Mouse (Mus musculus) limb, embryonic 10.5 days (tissue): ENCODE measurements at regions not wholly inside any gene's neighbourhood (a gene's known extent, or its start where the extent isn't known, plus 50 kb on each side); places are given as distances from the start of the nearest gene placed in this dataset.
A peak's percentile ranks its signal among the peaks of the same experiment; 100 is the strongest.

Experiments used
- DNase-seq: peaks from one replicate; pipeline ENCODE4 v3.0.0-alpha.2; 2017; ENCODE audit warnings: low spot score
- H3K27ac ChIP-seq: fragments of 300-500 bp; sonication (generic); 2 replicates; pipeline ENCODE4 v1.5.1; 2016; ENCODE audit warnings: mild to moderate bottlenecking
- H3K27me3 ChIP-seq: fragments of 300-500 bp; sonication (generic); 2 replicates; pipeline ENCODE4 v1.6.1; 2016; ENCODE audit warnings: low read depth, mild to moderate bottlenecking; ENCODE audit not compliant: poor library complexity, severe bottlenecking
- H3K36me3 ChIP-seq: fragments of 300-500 bp; sonication (generic); 2 replicates; pipeline ENCODE4 v1.6.1; 2016; ENCODE audit warnings: mild to moderate bottlenecking, moderate library complexity
- H3K4me1 ChIP-seq: fragments of 300-500 bp; sonication (generic); 2 replicates; pipeline ENCODE4 v1.6.1; 2016
- H3K4me3 ChIP-seq: fragments of 300-500 bp; sonication (generic); 2 replicates; pipeline ENCODE4 v1.5.1; 2016; ENCODE audit warnings: mild to moderate bottlenecking, moderate library complexity
- H3K9me3 ChIP-seq: fragments of 300-500 bp; sonication (generic); replicated peaks from 2 replicates; pipeline ENCODE4 v1.6.1; 2016; ENCODE audit warnings: mild to moderate bottlenecking
- WGBS: fragments of 180-500 bp; shearing (Covaris S2); methylation state at CpG from one replicate; pipeline ENCODE4 v1.1.7; 2016; 5-methylcytosine and 5-hydroxymethylcytosine counted together

DNA sequence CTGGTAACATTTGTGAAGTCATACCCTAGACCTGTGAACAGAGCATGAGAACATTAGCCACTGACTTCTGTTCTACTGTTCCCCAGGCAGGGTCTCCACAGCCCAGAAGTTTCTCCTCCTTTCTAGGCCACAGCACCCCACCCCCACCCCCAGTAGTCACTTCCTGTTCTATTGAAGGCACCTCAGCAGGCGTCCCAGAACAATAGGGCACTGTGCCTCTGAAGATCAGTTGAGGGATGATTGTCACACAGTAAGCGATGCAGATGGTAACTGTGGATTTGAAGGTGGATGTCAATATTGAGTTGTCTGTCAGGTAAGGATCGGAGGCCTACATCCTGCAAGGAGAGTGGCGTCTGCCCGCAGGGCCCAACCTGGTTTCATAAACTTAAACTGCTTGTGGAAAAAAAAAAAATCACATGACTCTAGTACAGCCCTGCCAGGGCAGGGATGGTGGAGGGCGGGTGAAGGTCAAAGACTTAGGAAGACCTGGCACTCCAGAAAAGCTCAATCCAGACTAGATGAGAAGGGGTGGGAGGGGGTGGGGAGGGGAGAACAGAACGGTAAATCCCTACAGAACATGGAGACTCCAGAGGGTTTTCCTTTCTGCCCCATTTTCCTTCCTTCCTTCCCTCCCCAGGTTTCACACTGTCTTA lies 103.1 kb upstream of the Rybp start:
- Histone ChIP-seq H3K4me1 (peaks cover 21% of the 10 kb centered on the region), H3K27me3 (peaks cover 17% of the 10 kb centered on the region; the same call in 1 of the 2 replicates), H3K36me3 (no peaks in the 10 kb centered on the region), H3K9me3 (no peaks in the 10 kb centered on the region), H3K4me3 (no peak overlapping the region), H3K27ac (no peak overlapping the region)
- no peak for DNase-seq
- 84% methylated on average over 7 of the region's 7 CpGs for WGBS

DNA sequence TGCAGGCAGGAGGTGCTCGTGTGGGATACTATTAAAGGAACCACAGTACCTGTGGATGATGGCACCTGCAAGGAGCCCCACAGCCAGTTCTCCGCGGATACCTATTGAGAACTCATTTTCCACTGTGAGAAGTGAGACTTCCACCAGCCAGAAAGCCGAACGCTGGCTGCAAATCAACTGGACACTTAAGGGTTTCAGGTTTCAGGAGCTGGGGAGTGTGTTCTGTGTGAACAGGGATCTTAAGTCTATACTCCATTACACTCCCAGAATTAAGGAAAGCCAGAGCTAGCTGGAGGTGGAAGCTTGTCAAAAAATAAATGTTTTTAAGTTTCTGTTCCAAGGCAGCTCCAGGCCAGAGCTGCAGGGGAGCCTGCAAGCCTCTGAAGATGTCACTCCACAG lies 99.8 kb upstream of the Rybp start:
- 19% methylated on average over 5 of the region's 5 CpGs for whole genome bisulfite sequencing
- H3K4me3 ChIP-seq: no peak overlapping the region
- H3K36me3 ChIP-seq: no peaks in the 10 kb centered on the region
- peak overlapping the region; percentile 42; the same call in 1 of the 2 replicates for H3K27ac ChIP-seq
- H3K9me3 ChIP-seq: no peaks in the 10 kb centered on the region
- peaks cover 22% of the 10 kb centered on the region for H3K4me1 ChIP-seq
- DNase-seq: peak; percentile 49
- H3K27me3 ChIP-seq: peaks cover 32% of the 10 kb centered on the region

DNA sequence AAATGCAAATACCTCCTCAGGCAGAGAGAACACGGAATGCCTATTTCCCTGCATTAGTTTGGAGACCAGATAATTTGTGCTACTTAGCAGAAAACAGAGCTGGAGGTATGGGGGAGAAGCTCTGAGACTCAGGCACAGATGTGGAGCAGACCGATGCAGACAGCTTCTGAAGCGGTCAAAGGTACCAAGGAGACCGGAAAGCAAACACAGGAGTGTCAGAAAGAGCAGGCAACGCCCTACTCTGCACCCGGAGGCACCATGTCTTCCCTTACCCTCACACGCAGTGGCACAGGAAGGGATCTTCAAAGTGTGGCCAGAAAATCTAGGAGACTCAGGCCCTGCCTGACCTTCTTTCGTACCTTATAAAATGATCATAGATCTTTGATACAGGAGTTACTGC lies 98.4 kb upstream of the Rybp start:
- peaks cover 31% of the 10 kb centered on the region for H3K4me1 ChIP-seq
- peaks cover 46% of the 10 kb centered on the region for H3K27me3 ChIP-seq
- H3K9me3 ChIP-seq: no peaks in the 10 kb centered on the region
- WGBS: 47% methylated on average over 8 of the region's 8 CpGs
- no peak overlapping the region for H3K4me3 ChIP-seq
- no peak for DNase-seq
- H3K27ac ChIP-seq: no peak overlapping the region; the same call in 1 of the 2 replicates
- no peaks in the 10 kb centered on the region for H3K36me3 ChIP-seq

DNA sequence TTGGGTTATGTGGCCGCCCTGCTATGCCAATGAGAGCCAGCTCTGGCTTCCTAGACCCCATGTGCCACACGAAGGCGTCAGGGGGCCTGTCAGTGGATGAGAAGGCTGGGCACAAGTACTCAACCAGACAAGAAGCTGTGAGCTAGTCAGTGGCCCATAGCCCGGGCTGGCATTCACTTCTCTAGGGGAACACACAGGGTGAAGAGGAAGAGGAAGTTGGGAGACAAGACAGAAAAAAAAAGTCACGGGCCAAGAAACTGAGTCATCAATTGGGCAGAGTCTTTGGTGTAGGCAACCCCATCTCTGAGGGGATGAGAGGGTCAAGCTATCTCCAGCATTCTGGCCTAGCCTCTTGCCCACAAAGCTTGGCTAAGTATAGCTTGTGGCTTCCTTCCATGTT lies 93.8 kb upstream of the Rybp start:
- Histone ChIP-seq H3K27ac (no peak overlapping the region), H3K36me3 (no peaks in the 10 kb centered on the region), H3K4me3 (no peak overlapping the region), H3K4me1 (peaks cover 41% of the 10 kb centered on the region), H3K9me3 (no peaks in the 10 kb centered on the region), H3K27me3 (peaks cover 70% of the 10 kb centered on the region)
- DNase-seq: no peak
- WGBS: 90% methylated on average over 5 of the region's 5 CpGs

DNA sequence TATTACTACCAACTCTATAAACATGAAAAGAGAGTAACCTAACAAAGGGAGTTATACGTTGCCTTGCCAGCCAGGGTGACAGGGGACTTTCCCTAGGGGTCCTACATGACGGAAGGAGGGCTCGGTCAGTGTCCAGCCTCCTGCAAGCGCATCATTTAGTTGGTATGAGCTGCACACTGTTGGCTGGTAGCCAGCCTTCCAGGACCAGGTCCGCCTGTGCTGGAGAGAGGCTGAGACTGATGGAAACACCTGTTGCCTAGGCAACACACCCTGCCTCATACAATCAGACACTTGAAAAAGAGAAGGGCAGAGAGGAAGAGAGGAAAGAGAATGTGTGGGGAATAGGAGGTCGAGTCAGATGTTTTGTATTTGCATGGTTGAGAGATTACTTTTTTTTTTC lies 93.3 kb upstream of the Rybp start:
- no peak overlapping the region for H3K27ac ChIP-seq
- no peaks in the 10 kb centered on the region for H3K36me3 ChIP-seq
- 53% methylated on average over 6 of the region's 6 CpGs for WGBS
- peak; percentile 45 for DNase-seq
- H3K4me3 ChIP-seq: no peak overlapping the region
- H3K27me3 ChIP-seq: peaks cover 70% of the 10 kb centered on the region
- peaks cover 40% of the 10 kb centered on the region for H3K4me1 ChIP-seq
- H3K9me3 ChIP-seq: no peaks in the 10 kb centered on the region

DNA sequence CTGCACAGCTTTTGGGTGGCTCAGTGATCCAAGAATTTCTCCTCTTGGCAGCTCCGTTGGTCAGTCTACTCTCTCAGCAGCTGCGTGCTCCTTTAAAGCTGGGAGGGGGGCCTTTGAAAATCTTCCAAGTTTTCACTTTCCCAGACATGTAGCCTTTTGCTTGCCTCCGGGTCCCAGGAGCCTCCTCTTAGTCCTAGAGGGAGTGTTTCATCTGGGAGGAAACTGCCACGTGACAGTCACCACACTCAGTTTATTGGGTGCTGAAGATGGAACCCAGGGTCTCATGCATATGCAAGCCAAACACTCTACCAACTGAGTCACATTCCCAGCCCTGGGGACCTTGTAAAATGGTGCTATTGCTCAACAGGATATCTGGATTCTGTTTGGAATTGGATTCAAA lies 92.5 kb upstream of the Rybp start:
- DNase-seq: no peak
- Histone ChIP-seq H3K4me1 (peaks cover 37% of the 10 kb centered on the region), H3K4me3 (no peak overlapping the region), H3K27ac (0 out of 2 replicates have a peak overlapping the region, but pooled peaks have one; percentile 14), H3K36me3 (no peaks in the 10 kb centered on the region), H3K27me3 (peaks cover 68% of the 10 kb centered on the region), H3K9me3 (no peaks in the 10 kb centered on the region)
- 36% methylated on average over 4 of the region's 4 CpGs for WGBS

DNA sequence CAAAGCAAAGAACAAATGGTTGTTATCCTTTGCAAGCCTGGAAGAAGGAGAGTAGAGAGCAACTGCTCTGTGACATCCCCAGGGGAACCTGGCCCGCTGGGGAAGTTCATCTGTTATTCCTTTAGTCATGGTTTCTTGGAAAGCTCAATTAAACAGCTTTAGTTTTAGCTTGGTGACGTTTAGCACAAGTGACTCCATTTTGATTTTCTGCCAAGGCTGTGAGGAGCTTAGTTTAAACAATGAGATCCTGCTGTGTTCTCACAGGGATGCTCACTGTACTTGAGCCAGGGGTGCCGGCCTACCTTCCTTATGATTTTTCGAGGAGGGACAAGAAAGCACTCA lies 91.2 kb upstream of the Rybp start:
- Histone ChIP-seq H3K9me3 (no peaks in the 10 kb centered on the region), H3K4me3 (no peak overlapping the region), H3K36me3 (no peaks in the 10 kb centered on the region), H3K27ac (no peak overlapping the region), H3K4me1 (peaks cover 40% of the 10 kb centered on the region), H3K27me3 (peaks cover 64% of the 10 kb centered on the region)
- DNase-seq: no peak
- 81% methylated on average over 4 of the region's 4 CpGs for WGBS

DNA sequence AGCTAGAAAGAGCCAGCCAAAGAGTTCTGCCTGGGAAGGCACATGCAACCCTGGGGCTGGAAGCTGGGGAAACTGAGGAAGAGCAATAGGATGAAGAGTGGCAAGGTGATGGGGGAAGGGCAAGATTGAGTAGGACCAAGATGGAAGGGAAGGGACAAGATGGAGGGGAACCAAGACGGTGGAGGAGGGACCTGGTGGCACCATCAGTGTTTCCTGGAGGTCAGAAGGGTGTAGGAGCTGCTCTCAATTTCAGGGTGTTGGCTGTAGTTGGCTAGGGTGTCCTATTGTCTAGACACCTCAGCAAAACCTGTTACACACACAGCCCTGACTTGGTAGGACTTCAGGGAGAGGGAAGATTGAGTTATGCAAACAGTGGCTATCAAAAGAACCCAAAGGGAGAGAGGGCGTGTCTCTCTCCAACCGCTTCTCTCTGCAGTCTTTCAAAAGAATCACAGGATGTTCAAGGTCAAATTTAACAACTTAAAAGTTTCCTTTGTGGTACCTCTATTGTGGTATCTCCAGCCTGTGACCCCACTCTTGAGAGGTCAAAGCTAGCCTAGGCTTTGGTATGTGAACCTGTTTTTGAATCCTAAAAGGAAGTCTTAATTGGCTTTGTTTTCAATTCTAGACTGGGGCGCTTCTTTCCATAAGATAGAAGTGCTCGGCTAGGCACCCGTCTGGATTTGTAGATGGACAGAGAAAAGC lies 90.7 kb upstream of the Rybp start:
- no peak overlapping the region for H3K27ac ChIP-seq
- H3K4me1 ChIP-seq: peaks cover 40% of the 10 kb centered on the region
- H3K27me3 ChIP-seq: peaks cover 64% of the 10 kb centered on the region
- no peaks in the 10 kb centered on the region for H3K9me3 ChIP-seq
- no peaks in the 10 kb centered on the region for H3K36me3 ChIP-seq
- no peak for DNase-seq
- H3K4me3 ChIP-seq: no peak overlapping the region
- 70% methylated on average over 6 of the region's 6 CpGs for WGBS

DNA sequence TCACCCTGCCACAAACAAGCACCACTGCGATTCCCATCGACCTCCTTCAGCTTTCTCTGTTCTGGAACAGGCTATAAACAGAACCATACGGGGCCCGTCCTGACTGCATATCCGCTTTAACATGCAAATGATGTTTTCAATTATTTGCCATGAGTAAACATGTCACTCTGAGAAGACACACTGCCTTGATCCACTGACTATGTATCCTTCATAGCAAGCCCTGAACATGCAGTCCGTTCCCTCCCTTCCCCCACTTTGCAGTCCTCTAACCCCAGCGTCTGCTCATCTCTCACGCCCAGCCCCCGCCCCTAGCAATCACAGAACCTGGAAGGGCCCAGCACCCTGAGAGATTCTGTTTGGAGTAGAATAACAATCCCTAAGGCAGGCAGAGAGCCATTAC lies 89.4 kb upstream of the Rybp start:
- peaks cover 70% of the 10 kb centered on the region for H3K27me3 ChIP-seq
- no peak overlapping the region for H3K4me3 ChIP-seq
- no peak for DNase-seq
- H3K36me3 ChIP-seq: no peaks in the 10 kb centered on the region
- H3K4me1 ChIP-seq: peaks cover 40% of the 10 kb centered on the region
- no peak overlapping the region for H3K27ac ChIP-seq
- 9% methylated on average over 9 of the region's 9 CpGs for WGBS
- no peaks in the 10 kb centered on the region for H3K9me3 ChIP-seq

DNA sequence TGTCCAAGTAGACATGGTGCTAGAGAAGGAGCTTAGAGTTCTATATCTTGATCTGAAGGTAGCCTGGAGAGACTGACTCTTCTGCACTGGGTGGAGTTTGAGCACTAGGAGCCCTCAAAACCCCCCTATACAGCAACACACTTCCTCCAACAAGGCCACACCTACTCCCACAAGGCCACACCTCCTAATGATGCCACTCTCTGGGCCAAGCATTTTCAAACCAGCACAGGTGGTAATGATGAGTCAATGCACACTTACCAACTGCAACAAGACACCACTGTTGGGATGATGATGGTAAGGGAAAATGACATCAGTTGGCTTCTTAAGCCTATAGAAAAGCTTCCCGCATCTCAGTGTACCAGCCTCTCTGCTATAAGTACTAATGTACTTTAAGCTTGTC lies 83.5 kb upstream of the Rybp start:
- DNase-seq: no peak
- Histone ChIP-seq H3K36me3 (no peaks in the 10 kb centered on the region), H3K4me3 (no peak overlapping the region), H3K9me3 (no peaks in the 10 kb centered on the region), H3K4me1 (peaks cover 6% of the 10 kb centered on the region), H3K27ac (no peak overlapping the region), H3K27me3 (peaks cover 53% of the 10 kb centered on the region)
- WGBS: 90% methylated on average over 1 of the region's 1 CpGs

DNA sequence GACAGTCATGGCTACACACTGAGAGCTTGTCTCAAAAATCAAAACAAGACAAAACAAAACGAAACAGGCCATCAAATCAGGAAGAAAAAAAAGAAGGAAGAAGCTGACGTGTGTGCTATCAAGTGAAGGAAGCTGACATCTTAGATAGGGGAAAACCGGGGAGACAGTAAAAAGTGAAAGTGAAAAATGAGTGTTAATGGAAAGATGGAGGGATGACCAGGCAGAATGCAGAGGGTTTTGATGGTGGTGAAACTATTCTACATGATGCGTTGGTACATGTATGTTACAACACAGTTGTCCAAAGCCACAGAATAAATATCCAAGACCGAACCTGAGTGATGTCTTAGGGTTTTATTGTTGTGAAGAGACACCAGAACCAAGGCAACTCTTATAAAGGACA lies 83.1 kb upstream of the Rybp start:
- Histone ChIP-seq H3K4me1 (peaks cover 5% of the 10 kb centered on the region), H3K4me3 (no peak overlapping the region), H3K27ac (no peak overlapping the region), H3K27me3 (peaks cover 49% of the 10 kb centered on the region), H3K36me3 (no peaks in the 10 kb centered on the region), H3K9me3 (no peaks in the 10 kb centered on the region)
- WGBS: 90% methylated on average over 5 of the region's 5 CpGs
- DNase-seq: no peak

DNA sequence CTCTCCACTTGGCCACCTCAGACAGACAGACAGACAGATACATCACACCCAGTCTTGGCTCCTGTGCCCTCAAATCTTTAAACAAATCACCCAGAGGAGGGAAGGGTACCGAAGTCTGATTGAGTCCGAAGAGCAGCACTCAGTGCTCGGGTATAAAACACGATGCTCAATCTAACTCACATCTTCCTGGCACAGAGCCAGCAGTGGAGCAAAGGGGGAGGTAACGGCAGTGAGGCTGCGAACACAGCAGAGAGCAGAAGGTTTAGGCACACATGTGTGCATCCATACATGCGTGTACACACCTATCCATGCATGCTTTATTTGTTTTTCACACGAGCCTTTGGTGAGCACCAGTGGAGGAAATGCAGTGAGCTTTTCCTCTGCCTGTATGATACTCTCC lies 78.9 kb upstream of the Rybp start:
- no peaks in the 10 kb centered on the region for H3K36me3 ChIP-seq
- no peak overlapping the region for H3K4me3 ChIP-seq
- no peak overlapping the region for H3K27ac ChIP-seq
- no peaks in the 10 kb centered on the region for H3K9me3 ChIP-seq
- 89% methylated on average over 8 of the region's 8 CpGs for WGBS
- no peak for DNase-seq
- H3K4me1 ChIP-seq: peaks cover 5% of the 10 kb centered on the region; the same call in 1 of the 2 replicates
- H3K27me3 ChIP-seq: peaks cover 25% of the 10 kb centered on the region

DNA sequence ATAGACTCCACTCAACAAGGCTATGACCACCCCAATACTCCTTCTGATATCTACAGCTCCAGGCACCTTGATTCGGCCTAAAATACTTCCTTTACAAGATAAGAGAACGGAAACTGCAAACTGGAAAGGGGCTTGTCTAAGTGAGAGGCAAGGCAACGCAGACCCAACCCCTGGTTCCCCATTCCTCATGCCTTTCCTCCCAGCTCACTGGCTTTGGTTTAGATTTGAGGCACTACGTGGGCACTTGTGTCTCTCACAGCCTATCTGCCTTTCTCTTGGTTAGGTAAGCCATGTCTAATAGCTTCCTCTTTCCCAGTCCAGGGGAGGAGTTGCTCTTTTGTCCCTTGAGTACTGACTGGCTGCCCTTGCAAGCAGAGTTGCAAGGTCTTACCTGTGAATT lies 78.5 kb upstream of the Rybp start:
- WGBS: 80% methylated on average over 4 of the region's 4 CpGs
- no peak overlapping the region for H3K4me3 ChIP-seq
- no peaks in the 10 kb centered on the region for H3K9me3 ChIP-seq
- no peak for DNase-seq
- peaks cover 25% of the 10 kb centered on the region for H3K27me3 ChIP-seq
- H3K36me3 ChIP-seq: no peaks in the 10 kb centered on the region
- no peak overlapping the region for H3K27ac ChIP-seq
- H3K4me1 ChIP-seq: peaks cover 5% of the 10 kb centered on the region; the same call in 1 of the 2 replicates
